Mouse (Mus musculus) forebrain, embryonic 15.5 days (tissue): ENCODE data around the gene Adat1. TPM values are rescaled to one million over a fixed set of nuclear protein-coding genes. Genes with fewer than 3 reads are reported as not detected.

Experiments used
- ATAC-seq: fragments of 200-750 bp; cut with Nextera tagmentation; replicated peaks from 2 replicates; pipeline ENCODE4 v1.8.0; 2017; ENCODE audit warnings: mild to moderate bottlenecking, moderate TSS enrichment, moderate library complexity
- H3K27ac ChIP-seq: fragments of 300-500 bp; sonication (generic); replicated peaks from 2 replicates; pipeline ENCODE4 v1.5.1; 2015; ENCODE audit warnings: mild to moderate bottlenecking, inconsistent platforms
- H3K27me3 ChIP-seq: fragments of 300-500 bp; sonication (generic); 2 replicates; pipeline ENCODE4 v1.6.1; 2015; ENCODE audit warnings: inconsistent platforms
- H3K36me3 ChIP-seq: fragments of 300-500 bp; sonication (generic); 2 replicates; pipeline ENCODE4 v1.6.1; 2015; ENCODE audit warnings: mild to moderate bottlenecking, inconsistent platforms
- H3K4me1 ChIP-seq: fragments of 300-500 bp; sonication (generic); 2 replicates; pipeline ENCODE4 v1.6.1; 2015; ENCODE audit warnings: inconsistent platforms
- H3K4me2 ChIP-seq: fragments of 300-500 bp; sonication (generic); replicated peaks from 2 replicates; pipeline ENCODE4 v1.6.1; 2015; ENCODE audit warnings: mild to moderate bottlenecking, inconsistent platforms
- H3K4me3 ChIP-seq: fragments of 300-500 bp; sonication (generic); 2 replicates; pipeline ENCODE4 v1.5.1; 2015; ENCODE audit warnings: mild to moderate bottlenecking, inconsistent platforms
- H3K9ac ChIP-seq: fragments of 300-500 bp; sonication (generic); replicated peaks from 2 replicates; pipeline ENCODE4 v1.6.1; 2015; ENCODE audit warnings: mild to moderate bottlenecking, inconsistent platforms
- H3K9me3 ChIP-seq: fragments of 300-500 bp; sonication (generic); 2 replicates; pipeline ENCODE4 v1.6.1; 2016; ENCODE audit warnings: inconsistent platforms
- WGBS: fragments of 180-500 bp; shearing (Covaris S2); methylation state at CpG from one replicate; pipeline ENCODE4 v1.1.7; 2015; ENCODE audit warnings: mixed read lengths; 5-methylcytosine and 5-hydroxymethylcytosine counted together
- polyA plus RNA-seq: library from polyadenylated mRNA; unstranded; fragments of >200 nt; fragmentation: Nextera tagmentation; extraction: Ambion mirVana; gene quantifications from 2 replicates; pipeline ENCODE4 v1.2.1, GENCODE M21; 2015

Adat1 gene
- polyA plus RNA-seq, 1 experiment from 2014 or later = 9.3 TPM

DNA sequence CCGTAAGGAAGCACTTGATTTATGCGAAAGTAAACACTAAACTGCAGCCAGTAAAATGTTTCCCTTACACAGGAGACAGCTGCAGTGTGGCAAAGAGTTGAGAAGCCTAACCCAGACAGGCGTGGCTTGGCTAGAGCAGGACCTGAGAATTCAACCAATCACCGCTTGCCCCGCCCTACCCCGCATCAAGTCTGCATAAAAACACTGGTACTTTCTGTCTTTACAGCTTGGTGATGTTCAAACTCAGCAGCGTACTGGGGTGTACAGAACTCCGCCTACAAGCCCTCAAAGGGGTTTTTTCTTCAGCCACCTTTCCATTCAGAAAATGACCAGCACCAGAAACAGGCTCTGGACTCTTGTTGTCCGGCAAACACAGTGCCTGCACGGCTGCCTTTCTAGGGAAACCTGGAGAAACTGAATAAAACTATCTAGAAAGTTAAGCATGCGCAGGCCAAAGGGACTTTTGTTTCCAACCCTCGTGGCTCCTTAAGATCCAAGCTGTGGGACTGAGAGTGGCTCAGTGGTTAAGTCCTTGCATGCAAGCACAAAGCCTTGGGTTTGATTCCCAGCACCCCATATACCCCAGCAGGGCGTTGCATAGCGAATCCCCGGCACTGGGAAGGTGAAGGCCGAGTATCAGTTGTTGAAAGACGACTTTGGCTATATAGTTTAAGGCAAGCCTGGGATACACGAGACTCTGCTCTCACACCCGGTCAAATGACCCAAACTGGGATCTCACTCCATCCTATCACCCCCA is 59.3 kb downstream of the Adat1 start:
- H3K36me3 ChIP-seq = no peaks in the 10 kb centered on the region
- no peaks in the 10 kb centered on the region for H3K27me3 ChIP-seq
- peaks cover 15% of the 10 kb centered on the region for H3K4me1 ChIP-seq
- peak overlapping the region; percentile 90 for H3K4me3 ChIP-seq
- 28% methylated on average over 19 of the region's 19 CpGs for WGBS
- ATAC-seq = peak; percentile 12; the same call in 1 of the 2 replicates
- H3K9me3 ChIP-seq = no peaks in the 10 kb centered on the region
- H3K27ac ChIP-seq = peak overlapping the region; percentile 95
- H3K4me2 ChIP-seq = peak overlapping the region; percentile 86
- peak overlapping the region; percentile 90 for H3K9ac ChIP-seq

DNA sequence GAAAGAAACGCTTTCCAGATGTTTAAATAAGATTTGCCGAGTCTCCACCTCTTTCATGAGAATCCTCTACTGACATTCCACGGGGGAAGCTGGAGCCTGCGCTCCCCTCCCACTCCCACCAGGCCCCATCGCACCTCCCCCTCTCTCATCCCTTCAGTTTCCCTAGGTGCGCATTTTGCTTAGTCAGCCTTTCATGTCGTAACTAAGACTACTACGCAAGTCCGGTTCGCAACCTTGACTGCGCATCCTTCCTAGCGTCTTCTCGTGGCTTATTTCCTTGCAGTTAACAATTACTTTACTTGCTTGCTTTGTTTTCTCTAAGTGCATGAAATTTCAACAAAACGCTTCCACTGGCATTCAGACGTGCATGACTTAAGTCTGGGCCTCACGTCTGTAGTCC is 60.4 kb downstream of the Adat1 start:
- Histone ChIP-seq H3K9ac (no peak overlapping the region), H3K36me3 (no peaks in the 10 kb centered on the region), H3K9me3 (no peaks in the 10 kb centered on the region), H3K27ac (no peak overlapping the region), H3K27me3 (no peaks in the 10 kb centered on the region), H3K4me2 (no peak overlapping the region), H3K4me1 (peaks cover 15% of the 10 kb centered on the region), H3K4me3 (no peak overlapping the region)
- WGBS = 84% methylated on average over 16 of the region's 16 CpGs
- ATAC-seq = no peak

DNA sequence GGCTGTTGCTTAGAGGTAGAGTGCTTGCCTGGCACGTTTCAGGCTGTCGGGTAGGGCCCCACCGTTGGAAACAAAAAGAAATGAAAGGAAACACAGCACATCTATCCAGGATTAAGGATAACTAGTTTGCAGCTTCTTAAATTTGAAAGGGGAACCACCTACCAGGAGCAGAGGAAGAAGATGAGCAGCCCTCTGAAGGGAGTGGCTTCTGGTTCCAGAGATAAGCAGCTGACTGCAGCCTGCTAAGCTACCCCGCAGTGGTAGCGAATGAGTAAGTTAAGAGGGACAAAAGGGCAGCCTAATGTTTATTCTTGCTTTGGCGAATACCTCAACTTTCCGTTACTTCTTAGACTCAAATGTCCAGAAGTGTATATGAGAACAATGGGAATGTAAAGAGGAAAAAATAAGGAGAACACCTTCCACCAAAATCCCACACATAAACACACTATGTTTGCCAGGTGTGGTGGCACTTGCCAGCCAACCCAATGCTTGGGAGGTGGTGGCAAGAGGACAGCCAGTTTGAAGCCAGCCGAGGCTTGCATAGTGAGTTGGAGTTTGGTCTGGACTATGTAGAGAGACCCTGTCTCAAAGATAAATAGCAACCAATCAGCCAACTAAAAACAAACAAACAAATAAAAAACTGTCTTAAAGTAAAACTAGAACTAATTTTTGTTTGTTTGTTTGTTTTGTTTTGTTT is 62.3 kb downstream of the Adat1 start:
- H3K4me3 ChIP-seq = no peak overlapping the region
- no peak overlapping the region for H3K9ac ChIP-seq
- WGBS = 79% methylated on average over 8 of the region's 8 CpGs
- no peaks in the 10 kb centered on the region for H3K27me3 ChIP-seq
- ATAC-seq = no peak
- H3K4me1 ChIP-seq = peaks cover 15% of the 10 kb centered on the region
- H3K36me3 ChIP-seq = no peaks in the 10 kb centered on the region
- no peak overlapping the region for H3K27ac ChIP-seq
- H3K9me3 ChIP-seq = no peaks in the 10 kb centered on the region
- H3K4me2 ChIP-seq = no peak overlapping the region

DNA sequence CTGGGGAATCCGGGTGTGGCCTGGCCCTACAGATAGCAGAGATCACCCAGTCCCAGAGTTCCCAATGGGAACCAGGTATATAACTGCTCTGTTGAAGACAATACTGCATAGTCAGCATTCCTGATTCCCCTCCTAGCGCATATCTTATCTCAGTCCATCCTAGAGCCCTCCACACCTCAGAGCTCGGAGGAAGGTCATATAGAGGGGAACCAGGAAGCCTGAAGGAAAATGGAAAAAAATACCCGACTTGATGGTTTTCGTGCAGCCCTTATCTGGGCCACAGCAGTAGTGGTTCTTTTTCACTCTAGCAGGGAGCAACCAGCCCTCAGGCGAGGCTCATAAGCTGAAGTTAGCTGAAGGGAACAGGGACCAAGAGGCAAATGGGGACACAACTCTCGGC is 67.1 kb downstream of the Adat1 start:
- WGBS = 90% methylated on average over 7 of the region's 7 CpGs
- H3K36me3 ChIP-seq = no peaks in the 10 kb centered on the region
- no peak overlapping the region for H3K4me3 ChIP-seq
- no peak for ATAC-seq
- no peak overlapping the region for H3K9ac ChIP-seq
- no peak overlapping the region for H3K27ac ChIP-seq
- no peak overlapping the region for H3K4me2 ChIP-seq
- H3K4me1 ChIP-seq = no peaks in the 10 kb centered on the region
- H3K9me3 ChIP-seq = no peaks in the 10 kb centered on the region
- no peaks in the 10 kb centered on the region for H3K27me3 ChIP-seq

DNA sequence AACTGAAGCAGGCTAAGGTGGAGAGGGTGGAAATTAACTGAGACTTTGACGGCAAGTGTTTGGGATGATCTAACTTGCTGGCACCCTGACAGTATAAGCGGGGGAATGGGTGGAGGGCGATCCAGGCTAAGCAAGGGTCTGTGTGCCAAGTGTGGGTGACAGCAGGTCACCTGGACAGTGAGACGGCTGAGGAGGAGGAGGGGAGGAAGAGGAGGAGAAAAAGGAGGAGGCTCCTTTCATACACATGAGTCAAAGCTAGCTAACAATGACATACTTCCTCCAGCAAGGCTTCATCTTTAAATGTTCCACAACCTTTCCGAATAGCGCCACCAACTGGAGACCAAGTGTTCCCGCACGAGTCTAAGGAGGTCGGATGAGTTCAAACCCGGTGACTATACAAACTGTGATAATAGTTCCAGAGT is 68.7 kb downstream of the Adat1 start:
- Histone ChIP-seq H3K4me1 (no peaks in the 10 kb centered on the region), H3K4me2 (no peak overlapping the region), H3K27me3 (no peaks in the 10 kb centered on the region), H3K27ac (no peak overlapping the region), H3K9me3 (no peaks in the 10 kb centered on the region), H3K4me3 (no peak overlapping the region), H3K36me3 (peaks cover 1% of the 10 kb centered on the region; the same call in 1 of the 2 replicates), H3K9ac (no peak overlapping the region)
- ATAC-seq = no peak
- 26% methylated on average over 10 of the region's 10 CpGs for WGBS

DNA sequence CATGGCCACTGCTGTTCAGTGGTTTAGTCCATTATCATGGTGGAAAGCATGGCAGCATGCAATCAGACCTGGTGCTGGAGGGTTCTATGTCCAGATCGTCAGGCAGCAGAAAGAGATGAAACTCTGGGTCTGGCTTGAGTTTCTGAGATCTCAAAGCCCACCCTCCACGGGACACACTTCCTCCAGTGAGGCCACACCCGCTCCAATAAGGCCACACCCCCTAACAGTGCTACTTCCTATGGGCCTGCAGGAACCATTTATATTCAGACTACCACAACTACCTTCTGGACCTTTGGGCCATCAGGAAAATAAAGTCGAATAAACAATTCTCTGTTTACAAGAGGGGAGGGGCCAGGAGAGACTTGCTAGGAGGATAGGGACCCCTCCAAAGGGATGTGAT is 71.1 kb downstream of the Adat1 start:
- H3K27ac ChIP-seq = no peak overlapping the region
- H3K4me2 ChIP-seq = no peak overlapping the region
- no peak for ATAC-seq
- H3K9me3 ChIP-seq = no peaks in the 10 kb centered on the region
- H3K27me3 ChIP-seq = no peaks in the 10 kb centered on the region
- H3K36me3 ChIP-seq = peaks cover 9% of the 10 kb centered on the region
- 92% methylated on average over 4 of the region's 4 CpGs for WGBS
- H3K9ac ChIP-seq = no peak overlapping the region
- H3K4me3 ChIP-seq = no peak overlapping the region
- no peaks in the 10 kb centered on the region for H3K4me1 ChIP-seq

DNA sequence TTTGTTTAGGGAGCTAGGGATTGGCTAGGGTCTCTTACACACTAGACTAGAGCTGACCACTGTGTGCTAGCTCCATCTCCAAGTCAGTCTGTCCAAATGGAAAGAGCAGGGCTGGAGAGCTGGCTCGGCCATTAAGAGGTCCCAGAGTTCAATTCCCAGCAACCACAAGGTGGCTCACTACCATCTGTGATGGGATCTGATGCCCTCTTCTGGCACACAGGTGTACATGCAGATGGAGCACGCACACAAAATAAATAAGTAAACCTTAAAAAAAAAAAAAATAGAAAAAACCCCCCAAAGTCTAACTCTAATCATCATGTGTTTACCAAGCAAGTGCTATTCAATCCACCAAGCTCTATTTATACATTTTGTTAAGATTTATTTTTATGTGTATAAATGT is 72.4 kb downstream of the Adat1 start:
- Histone ChIP-seq H3K27ac (no peak overlapping the region), H3K4me1 (no peaks in the 10 kb centered on the region), H3K27me3 (no peaks in the 10 kb centered on the region), H3K36me3 (peaks cover 12% of the 10 kb centered on the region), H3K4me2 (no peak overlapping the region), H3K9ac (no peak overlapping the region), H3K4me3 (no peak overlapping the region), H3K9me3 (no peaks in the 10 kb centered on the region)
- no peak for ATAC-seq
- WGBS = 94% methylated on average over 2 of the region's 2 CpGs

Other genes starting within 250 kb of the Adat1 start
- gene Bcar1, start 248.5 kb downstream of the Adat1 start, polyA plus RNA-seq = 51.8 and 55.1 TPM in 2 replicates
- gene Cfdp1, start 138.0 kb downstream of the Adat1 start, polyA plus RNA-seq = 173 and 181 TPM in 2 replicates
- 4.2 and 4.3 TPM in 2 replicates for gene Tmem170, start 115.6 kb downstream of the Adat1 start, polyA plus RNA-seq
- gene Chst5, start 81.9 kb downstream of the Adat1 start, polyA plus RNA-seq = 2.7 and 2.8 TPM in 2 replicates
- gene Tmem231, start 58.4 kb downstream of the Adat1 start, polyA plus RNA-seq = 14.6 and 16.6 TPM in 2 replicates
- 483 and 504 TPM in 2 replicates for gene Gabarapl2, start 51.6 kb downstream of the Adat1 start, polyA plus RNA-seq
- gene Kars, start 19.0 kb upstream of the Adat1 start, polyA plus RNA-seq = 178 and 179 TPM in 2 replicates
- 53.6 and 56.2 TPM in 2 replicates for gene Terf2ip, start 19.1 kb upstream of the Adat1 start, polyA plus RNA-seq
- 0.20 and 0.80 TPM in 2 replicates for gene Gm6793, start 22.7 kb upstream of the Adat1 start, polyA plus RNA-seq